Mouse (Mus musculus): ENCODE measurements around the gene Mansc1. TPM values are rescaled to one million over a fixed set of nuclear protein-coding genes. Genes with fewer than 3 reads are reported as not detected.

The Mansc1 gene
- polyA plus RNA-seq, 1 experiment from 2014 or later = 1.6 TPM

DNA sequence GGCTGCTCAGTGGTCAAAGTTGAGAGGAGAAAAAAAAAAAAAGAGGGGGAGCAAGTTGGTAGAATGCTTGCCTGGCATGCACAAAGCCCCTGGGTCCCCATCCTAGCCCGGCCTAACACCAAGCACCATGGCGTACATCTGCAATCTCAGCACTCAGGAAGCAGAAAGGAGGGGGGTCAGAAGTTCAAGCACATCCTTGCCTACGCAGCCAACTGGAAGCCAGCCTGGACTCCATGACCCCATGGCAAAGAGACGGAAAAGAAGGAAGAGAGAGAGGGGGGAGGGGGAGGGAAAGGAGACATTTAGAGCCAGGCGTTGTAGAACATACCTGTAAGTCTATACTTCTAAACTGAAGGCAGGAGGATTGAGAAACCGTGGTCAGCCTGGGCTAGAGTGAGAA, 25.7 kb downstream of the Mansc1 start:
- Histone ChIP-seq H3K9me3 (ENCODE audit: low read length) (no peaks in the 10 kb centered on the region), H3K4me2 (ENCODE audit: low read depth, low read length) (no peak overlapping the region), H3K4me1 (ENCODE audit: insufficient read depth) (peaks cover 3% of the 10 kb centered on the region; the same call in 1 of the 2 replicates), H3K27ac (ENCODE audit: low read depth) (no peak overlapping the region), H3K27me3 (ENCODE audit: insufficient read depth, low read length) (no peaks in the 10 kb centered on the region), H3K9ac (replicated peaks) (no peak overlapping the region), H3K4me3 (ENCODE audit: low read depth, low read length) (no peak overlapping the region), H3K36me3 (replicated peaks; ENCODE audit: insufficient read depth, low read length) (no peaks in the 10 kb centered on the region)
- DNase-seq (no peak), ATAC-seq (no peak)
- TF ChIP-seq EP300 (IDR thresholded peaks at IDR 0.05; ENCODE audit: low read depth) = no peak
- TF ChIP-seq CTCF (IDR thresholded peaks at IDR 0.05; ENCODE audit: low read depth) = no peak
- WGBS (ENCODE audit: insufficient replicate concordance) = 46% methylated on average over 6 of the region's 6 CpGs

DNA sequence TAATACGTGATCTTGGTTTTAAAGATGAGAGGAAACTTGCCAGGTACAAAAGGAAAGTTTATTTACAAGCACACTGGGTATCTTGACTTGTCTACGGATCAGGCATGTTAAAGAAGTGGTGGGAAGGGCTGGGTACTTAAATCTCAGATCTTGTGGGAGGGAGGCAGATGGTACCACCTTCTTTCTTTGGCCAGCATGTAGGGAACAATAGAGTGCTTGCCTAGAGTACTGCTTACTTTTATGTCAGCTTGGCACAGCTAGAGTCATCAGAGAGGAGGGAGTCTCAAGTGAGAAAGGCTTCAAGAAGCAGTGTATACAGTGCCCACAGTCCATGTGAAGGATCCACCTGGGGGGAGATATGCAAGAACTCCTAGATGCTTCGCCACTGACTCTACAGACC, 27.1 kb downstream of the Mansc1 start:
- Histone ChIP-seq H3K9me3 (ENCODE audit: low read length) (no peaks in the 10 kb centered on the region), H3K4me2 (ENCODE audit: low read depth, low read length) (no peak overlapping the region), H3K27me3 (ENCODE audit: insufficient read depth, low read length) (no peaks in the 10 kb centered on the region), H3K27ac (ENCODE audit: low read depth) (no peak overlapping the region), H3K4me3 (ENCODE audit: low read depth, low read length) (no peak overlapping the region), H3K36me3 (replicated peaks; ENCODE audit: insufficient read depth, low read length) (no peaks in the 10 kb centered on the region), H3K4me1 (ENCODE audit: insufficient read depth) (peaks cover 3% of the 10 kb centered on the region; the same call in 1 of the 2 replicates), H3K9ac (replicated peaks) (no peak overlapping the region)
- DNase-seq = no peak
- 78% methylated on average over 3 of the region's 3 CpGs for WGBS (ENCODE audit: insufficient replicate concordance)
- no peak for TF ChIP-seq EP300 (IDR thresholded peaks at IDR 0.05; ENCODE audit: low read depth)
- TF ChIP-seq CTCF (IDR thresholded peaks at IDR 0.05; ENCODE audit: low read depth) = no peak
- ATAC-seq = no peak

- H3K4me2 ChIP-seq (ENCODE audit: low read depth, low read length) = no peak overlapping the region
- no peaks in the 10 kb centered on the region for H3K27me3 ChIP-seq (ENCODE audit: insufficient read depth, low read length)
- no peak for TF ChIP-seq CTCF (IDR thresholded peaks at IDR 0.05; ENCODE audit: low read depth)
- TF ChIP-seq EP300 (IDR thresholded peaks at IDR 0.05; ENCODE audit: low read depth) = no peak
- ATAC-seq (no peak), DNase-seq (no peak)
- H3K4me3 ChIP-seq (ENCODE audit: low read depth, low read length) = no peak overlapping the region
- H3K9me3 ChIP-seq (ENCODE audit: low read length) = no peaks in the 10 kb centered on the region
- no peaks in the 10 kb centered on the region for H3K36me3 ChIP-seq (replicated peaks; ENCODE audit: insufficient read depth, low read length)
- peak overlapping the region; percentile 30; the same call in 1 of the 2 replicates for H3K27ac ChIP-seq (ENCODE audit: low read depth)
- 57% methylated on average over 10 of the region's 10 CpGs for WGBS (ENCODE audit: insufficient replicate concordance)
- H3K4me1 ChIP-seq (ENCODE audit: insufficient read depth) = peaks cover 7% of the 10 kb centered on the region; the same call in 1 of the 2 replicates
- no peak overlapping the region for H3K9ac ChIP-seq (replicated peaks)
Measured at GRCm38 (mm10) chr6:134602371-134603003, 29.8 kb downstream of the Mansc1 start.

GRCm38 (mm10) chr6:134601766-134602165, 30.5 kb downstream of the Mansc1 start:
- no peak overlapping the region for H3K4me3 ChIP-seq (ENCODE audit: low read depth, low read length)
- H3K9ac ChIP-seq (replicated peaks) = no peak overlapping the region
- peaks cover 7% of the 10 kb centered on the region; the same call in 1 of the 2 replicates for H3K4me1 ChIP-seq (ENCODE audit: insufficient read depth)
- H3K4me2 ChIP-seq (ENCODE audit: low read depth, low read length) = no peak overlapping the region
- no peaks in the 10 kb centered on the region for H3K27me3 ChIP-seq (ENCODE audit: insufficient read depth, low read length)
- H3K9me3 ChIP-seq (ENCODE audit: low read length) = no peaks in the 10 kb centered on the region
- H3K27ac ChIP-seq (ENCODE audit: low read depth) = peak overlapping the region; percentile 73
- 38% methylated on average over 3 of the region's 3 CpGs for WGBS (ENCODE audit: insufficient replicate concordance)
- ATAC-seq (peak; percentile 92), DNase-seq (peak; percentile 44)
- TF ChIP-seq EP300 (IDR thresholded peaks at IDR 0.05; ENCODE audit: low read depth) = no peak; the same call in 1 of the 2 replicates
- no peak for TF ChIP-seq CTCF (IDR thresholded peaks at IDR 0.05; ENCODE audit: low read depth)
- H3K36me3 ChIP-seq (replicated peaks; ENCODE audit: insufficient read depth, low read length) = no peaks in the 10 kb centered on the region

DNA sequence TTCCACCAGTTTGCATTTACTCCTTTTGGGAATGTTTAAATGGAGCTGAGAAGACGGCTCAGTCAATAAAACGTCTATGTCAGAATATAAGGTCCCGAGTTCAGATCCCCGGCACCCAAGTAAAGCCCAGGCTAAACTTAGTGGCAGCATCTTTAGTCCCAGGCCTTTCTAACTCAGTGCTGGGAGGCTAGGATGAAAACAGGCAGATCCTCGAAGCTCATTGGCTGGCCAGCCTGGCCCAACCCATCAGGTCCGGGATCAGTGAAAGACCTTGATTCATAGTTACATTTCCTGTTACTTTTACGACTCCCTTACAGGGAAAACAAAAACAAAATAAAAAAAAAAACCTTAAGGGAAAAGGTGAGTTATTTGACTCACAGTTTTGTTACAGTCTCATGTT, 31.2 kb downstream of the Mansc1 start:
- Histone ChIP-seq H3K27ac (ENCODE audit: low read depth) (peak overlapping the region; percentile 73), H3K27me3 (ENCODE audit: insufficient read depth, low read length) (no peaks in the 10 kb centered on the region), H3K4me2 (ENCODE audit: low read depth, low read length) (no peak overlapping the region), H3K4me1 (ENCODE audit: insufficient read depth) (peaks cover 7% of the 10 kb centered on the region; the same call in 1 of the 2 replicates), H3K4me3 (ENCODE audit: low read depth, low read length) (no peak overlapping the region), H3K36me3 (replicated peaks; ENCODE audit: insufficient read depth, low read length) (no peaks in the 10 kb centered on the region), H3K9ac (replicated peaks) (no peak overlapping the region), H3K9me3 (ENCODE audit: low read length) (no peaks in the 10 kb centered on the region)
- WGBS (ENCODE audit: insufficient replicate concordance) = 57% methylated on average over 7 of the region's 7 CpGs
- TF ChIP-seq CTCF (IDR thresholded peaks at IDR 0.05; ENCODE audit: low read depth) (no peak), EP300 (IDR thresholded peaks at IDR 0.05; ENCODE audit: low read depth) (no peak)
- no peak for ATAC-seq
- no peak for DNase-seq

- Histone ChIP-seq H3K9me3 (ENCODE audit: low read length) (no peaks in the 10 kb centered on the region), H3K4me2 (ENCODE audit: low read depth, low read length) (no peak overlapping the region), H3K36me3 (replicated peaks; ENCODE audit: insufficient read depth, low read length) (no peaks in the 10 kb centered on the region), H3K4me1 (ENCODE audit: insufficient read depth) (peaks cover 14% of the 10 kb centered on the region), H3K9ac (replicated peaks) (no peak overlapping the region), H3K27ac (ENCODE audit: low read depth) (no peak overlapping the region), H3K4me3 (ENCODE audit: low read depth, low read length) (no peak overlapping the region), H3K27me3 (ENCODE audit: insufficient read depth, low read length) (no peaks in the 10 kb centered on the region)
- no peak for ATAC-seq
- DNase-seq = no peak
- TF ChIP-seq CTCF (IDR thresholded peaks at IDR 0.05; ENCODE audit: low read depth) (no peak), EP300 (IDR thresholded peaks at IDR 0.05; ENCODE audit: low read depth) (no peak)
- WGBS (ENCODE audit: insufficient replicate concordance) = 40% methylated on average over 1 of the region's 1 CpGs
Measured at GRCm38 (mm10) chr6:134599239-134599638, 33.0 kb downstream of the Mansc1 start.
